Mouse (Mus musculus): ENCODE data around the gene Pcdh11x. TPM values are rescaled to one million over a fixed set of nuclear protein-coding genes. Genes with fewer than 3 reads are reported as not detected.
"Not testable (repeated sequence)": the region's sequence is repeated elsewhere in the genome, so short reads cannot be mapped to it uniquely, and the experiment has no call there.

Pcdh11x gene
- polyA plus RNA-seq, 1 experiment from 2014 or later = 49.9 TPM

- H3K4me3 ChIP-seq (ENCODE audit: low read length); H3K4me2 ChIP-seq (ENCODE audit: low read length); H3K36me3 ChIP-seq (ENCODE audit: control insufficient read depth, insufficient read depth, low read length); ATAC-seq; H3K4me1 ChIP-seq (ENCODE audit: control insufficient read depth, insufficient read depth, low read depth, low read length); H3K27me3 ChIP-seq (replicated peaks; ENCODE audit: control insufficient read depth, insufficient read depth, low read length); H3K27ac ChIP-seq (ENCODE audit: low read depth, low read length); H3K9me3 ChIP-seq (ENCODE audit: control insufficient read depth, low read length); H3K9ac ChIP-seq (ENCODE audit: low read depth, low read length): not testable (repeated sequence)
- 80% methylated on average over 8 of the region's 10 CpGs for WGBS
Observed at GRCm38 (mm10) chrX:120312995-120313394, 22.9 kb downstream of the Pcdh11x start, which contains the start of gene H2afb3. Gene H2afb3, minus strand, starts transcription at chrX:120313095.

GRCm38 (mm10) chrX:120466225-120466624, 176.2 kb downstream of the Pcdh11x start:
- no peak overlapping the region for H3K4me3 ChIP-seq (ENCODE audit: low read length)
- H3K4me2 ChIP-seq (ENCODE audit: low read length) = no peak overlapping the region
- H3K36me3 ChIP-seq (ENCODE audit: control insufficient read depth, insufficient read depth, low read length) = no peaks in the 10 kb centered on the region
- H3K27ac ChIP-seq (ENCODE audit: low read depth, low read length) = no peak overlapping the region
- ATAC-seq = no peak
- no peaks in the 10 kb centered on the region for H3K4me1 ChIP-seq (ENCODE audit: control insufficient read depth, insufficient read depth, low read depth, low read length)
- H3K9me3 ChIP-seq (ENCODE audit: control insufficient read depth, low read length) = no peaks in the 10 kb centered on the region
- 65% methylated on average over 1 of the region's 1 CpGs for WGBS
- H3K27me3 ChIP-seq (replicated peaks; ENCODE audit: control insufficient read depth, insufficient read depth, low read length) = no peaks in the 10 kb centered on the region
- no peak overlapping the region for H3K9ac ChIP-seq (ENCODE audit: low read depth, low read length)

- H3K4me2 ChIP-seq (ENCODE audit: low read length) = no peak overlapping the region
- ATAC-seq = no peak
Observed at GRCm38 (mm10) chrX:120486428-120486827, 196.4 kb downstream of the Pcdh11x start.

DNA sequence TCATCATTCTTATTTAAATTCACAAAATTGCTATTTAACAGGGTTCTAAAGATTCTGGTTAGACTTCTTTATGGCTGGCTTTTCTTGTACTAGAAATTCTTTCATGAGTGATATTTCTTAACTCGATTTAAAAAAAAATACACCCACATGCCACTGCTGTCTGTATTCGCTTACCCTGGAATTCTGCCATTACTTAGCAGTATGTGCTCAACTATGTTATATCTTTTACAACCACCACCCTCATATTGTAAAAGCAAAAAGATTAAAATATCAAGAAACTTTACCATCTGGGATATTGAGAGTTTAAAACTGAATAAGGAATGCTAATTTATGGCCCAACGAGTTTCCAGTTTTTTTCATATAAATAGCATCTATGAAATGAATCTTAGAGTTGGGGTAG, 234.9 kb downstream of the Pcdh11x start:
- Histone ChIP-seq H3K4me2 (ENCODE audit: low read length) (no peak overlapping the region), H3K4me3 (ENCODE audit: low read length) (no peak overlapping the region), H3K4me1 (ENCODE audit: control insufficient read depth, insufficient read depth, low read depth, low read length) (no peaks in the 10 kb centered on the region), H3K27me3 (replicated peaks; ENCODE audit: control insufficient read depth, insufficient read depth, low read length) (no peaks in the 10 kb centered on the region), H3K27ac (ENCODE audit: low read depth, low read length) (no peak overlapping the region), H3K9me3 (ENCODE audit: control insufficient read depth, low read length) (no peaks in the 10 kb centered on the region), H3K9ac (ENCODE audit: low read depth, low read length) (no peak overlapping the region), H3K36me3 (ENCODE audit: control insufficient read depth, insufficient read depth, low read length) (no peaks in the 10 kb centered on the region)
- ATAC-seq = no peak
- WGBS = 84% methylated on average over 3 of the region's 3 CpGs

More at GRCm38 (mm10) chrX:120486428-120486827, 196.4 kb downstream of the Pcdh11x start:
- Histone ChIP-seq H3K27ac (ENCODE audit: low read depth, low read length) (no peak overlapping the region), H3K9ac (ENCODE audit: low read depth, low read length) (no peak overlapping the region), H3K9me3 (ENCODE audit: control insufficient read depth, low read length) (no peaks in the 10 kb centered on the region), H3K4me1 (ENCODE audit: control insufficient read depth, insufficient read depth, low read depth, low read length) (no peaks in the 10 kb centered on the region), H3K27me3 (replicated peaks; ENCODE audit: control insufficient read depth, insufficient read depth, low read length) (no peaks in the 10 kb centered on the region), H3K36me3 (ENCODE audit: control insufficient read depth, insufficient read depth, low read length) (no peaks in the 10 kb centered on the region), H3K4me3 (ENCODE audit: low read length) (no peak overlapping the region)

GRCm38 (mm10) chrX:120599309-120599708, 309.2 kb downstream of the Pcdh11x start:
- Histone ChIP-seq H3K4me2 (ENCODE audit: low read length) (no peak overlapping the region), H3K4me1 (ENCODE audit: control insufficient read depth, insufficient read depth, low read depth, low read length) (no peaks in the 10 kb centered on the region)
- WGBS = 76% methylated on average over 1 of the region's 1 CpGs

GRCm38 (mm10) chrX:120618460-120618859, 328.4 kb downstream of the Pcdh11x start:
- H3K9ac ChIP-seq (ENCODE audit: low read depth, low read length) = no peak overlapping the region
- no peaks in the 10 kb centered on the region for H3K4me1 ChIP-seq (ENCODE audit: control insufficient read depth, insufficient read depth, low read depth, low read length)
- H3K27me3 ChIP-seq (replicated peaks; ENCODE audit: control insufficient read depth, insufficient read depth, low read length) = no peaks in the 10 kb centered on the region
- no peaks in the 10 kb centered on the region for H3K36me3 ChIP-seq (ENCODE audit: control insufficient read depth, insufficient read depth, low read length)
- H3K9me3 ChIP-seq (ENCODE audit: control insufficient read depth, low read length) = no peaks in the 10 kb centered on the region
- no peak overlapping the region for H3K4me3 ChIP-seq (ENCODE audit: low read length)
- H3K4me2 ChIP-seq (ENCODE audit: low read length) = no peak overlapping the region
- no peak overlapping the region for H3K27ac ChIP-seq (ENCODE audit: low read depth, low read length)
- no peak for ATAC-seq
- 58% methylated on average over 4 of the region's 4 CpGs for WGBS

More at GRCm38 (mm10) chrX:120599309-120599708, 309.2 kb downstream of the Pcdh11x start:
- Histone ChIP-seq H3K27ac (ENCODE audit: low read depth, low read length) (no peak overlapping the region), H3K9me3 (ENCODE audit: control insufficient read depth, low read length) (no peaks in the 10 kb centered on the region), H3K4me3 (ENCODE audit: low read length) (no peak overlapping the region), H3K36me3 (ENCODE audit: control insufficient read depth, insufficient read depth, low read length) (no peaks in the 10 kb centered on the region), H3K27me3 (replicated peaks; ENCODE audit: control insufficient read depth, insufficient read depth, low read length) (no peaks in the 10 kb centered on the region), H3K9ac (ENCODE audit: low read depth, low read length) (no peak overlapping the region)
- ATAC-seq = no peak

DNA sequence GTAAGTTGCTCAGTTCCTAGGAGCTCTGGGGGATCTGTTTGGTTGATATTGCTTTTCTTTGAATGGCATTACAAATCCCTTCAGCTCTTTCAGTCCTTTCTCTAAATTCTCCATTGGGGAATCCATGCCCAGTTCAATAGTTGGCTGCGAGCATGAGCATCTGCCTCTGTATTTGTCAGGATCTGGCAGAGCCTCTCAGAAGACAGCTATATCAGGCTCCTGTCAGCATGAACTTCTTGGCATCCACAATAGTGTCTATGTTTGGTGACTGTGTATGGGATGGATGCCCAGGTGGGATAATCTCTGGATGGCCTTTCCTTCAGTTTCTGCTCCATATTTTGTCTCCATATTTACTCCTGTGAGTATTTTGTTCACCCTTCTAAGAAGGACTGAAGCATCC, 380.2 kb downstream of the Pcdh11x start:
- not testable (repeated sequence) for H3K4me2 ChIP-seq (ENCODE audit: low read length); H3K4me1 ChIP-seq (ENCODE audit: control insufficient read depth, insufficient read depth, low read depth, low read length); H3K27me3 ChIP-seq (replicated peaks; ENCODE audit: control insufficient read depth, insufficient read depth, low read length); H3K27ac ChIP-seq (ENCODE audit: low read depth, low read length); ATAC-seq; H3K4me3 ChIP-seq (ENCODE audit: low read length); H3K9ac ChIP-seq (ENCODE audit: low read depth, low read length); H3K9me3 ChIP-seq (ENCODE audit: control insufficient read depth, low read length); H3K36me3 ChIP-seq (ENCODE audit: control insufficient read depth, insufficient read depth, low read length)
- WGBS = 85% methylated on average over 1 of the region's 1 CpGs

GRCm38 (mm10) chrX:120734144-120734543, 444.1 kb downstream of the Pcdh11x start:
- H3K4me1 ChIP-seq (ENCODE audit: control insufficient read depth, insufficient read depth, low read depth, low read length) = no peaks in the 10 kb centered on the region
- no peaks in the 10 kb centered on the region for H3K9me3 ChIP-seq (ENCODE audit: control insufficient read depth, low read length)
- H3K4me3 ChIP-seq (ENCODE audit: low read length) = no peak overlapping the region
- H3K36me3 ChIP-seq (ENCODE audit: control insufficient read depth, insufficient read depth, low read length) = no peaks in the 10 kb centered on the region
- H3K9ac ChIP-seq (ENCODE audit: low read depth, low read length) = no peak overlapping the region
- no peak overlapping the region for H3K4me2 ChIP-seq (ENCODE audit: low read length)
- H3K27me3 ChIP-seq (replicated peaks; ENCODE audit: control insufficient read depth, insufficient read depth, low read length) = no peaks in the 10 kb centered on the region
- no peak overlapping the region for H3K27ac ChIP-seq (ENCODE audit: low read depth, low read length)
- no peak for ATAC-seq

DNA sequence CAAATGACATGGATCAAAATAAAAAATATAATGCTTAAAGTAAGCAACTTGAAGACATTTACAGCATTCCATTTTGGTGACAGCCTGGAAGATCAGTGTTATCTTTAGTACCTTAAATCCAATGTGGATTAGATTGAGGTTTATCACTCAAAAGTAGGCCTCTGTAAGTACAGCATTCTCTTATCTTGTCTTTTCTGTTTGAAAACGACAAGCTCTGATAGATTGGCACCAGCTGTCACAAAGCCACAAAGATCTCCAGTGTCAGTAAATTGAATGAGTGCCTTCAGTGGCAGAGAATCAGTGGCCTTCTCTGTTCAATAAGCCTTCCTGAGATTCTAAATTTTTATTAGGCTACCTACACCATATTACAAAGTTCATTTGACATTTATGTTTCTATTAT, 445.7 kb downstream of the Pcdh11x start:
- ATAC-seq = no peak
- H3K9me3 ChIP-seq (ENCODE audit: control insufficient read depth, low read length) = no peaks in the 10 kb centered on the region

GRCm38 (mm10) chrX:120944556-120944955, 654.5 kb downstream of the Pcdh11x start:
- H3K27ac ChIP-seq (ENCODE audit: low read depth, low read length) = no peak overlapping the region
- no peaks in the 10 kb centered on the region for H3K27me3 ChIP-seq (replicated peaks; ENCODE audit: control insufficient read depth, insufficient read depth, low read length)
- no peak for ATAC-seq
- H3K9ac ChIP-seq (ENCODE audit: low read depth, low read length) = no peak overlapping the region
- H3K4me1 ChIP-seq (ENCODE audit: control insufficient read depth, insufficient read depth, low read depth, low read length) = no peaks in the 10 kb centered on the region
- H3K4me2 ChIP-seq (ENCODE audit: low read length) = no peak overlapping the region
- H3K4me3 ChIP-seq (ENCODE audit: low read length) = no peak overlapping the region
- WGBS = 78% methylated on average over 3 of the region's 3 CpGs
- H3K9me3 ChIP-seq (ENCODE audit: control insufficient read depth, low read length) = no peaks in the 10 kb centered on the region
- no peaks in the 10 kb centered on the region for H3K36me3 ChIP-seq (ENCODE audit: control insufficient read depth, insufficient read depth, low read length)

More for the DNA sequence above, 445.7 kb downstream of the Pcdh11x start:
- Histone ChIP-seq H3K27me3 (replicated peaks; ENCODE audit: control insufficient read depth, insufficient read depth, low read length) (no peaks in the 10 kb centered on the region), H3K4me2 (ENCODE audit: low read length) (no peak overlapping the region), H3K4me1 (ENCODE audit: control insufficient read depth, insufficient read depth, low read depth, low read length) (no peaks in the 10 kb centered on the region), H3K27ac (ENCODE audit: low read depth, low read length) (no peak overlapping the region), H3K4me3 (ENCODE audit: low read length) (no peak overlapping the region), H3K9ac (ENCODE audit: low read depth, low read length) (no peak overlapping the region), H3K36me3 (ENCODE audit: control insufficient read depth, insufficient read depth, low read length) (no peaks in the 10 kb centered on the region)
- 50% methylated on average over 1 of the region's 1 CpGs for WGBS

Data from hindbrain, embryonic 16.5 days (tissue).